Mouse (Mus musculus) cerebellum, adult 2 months (tissue): Measurements from ENCODE around the gene Grk5.

ENCODE experiments used
- CTCF ChIP-seq: fragments of 200-500 bp; IDR thresholded peaks from 2 replicates; pipeline ENCODE4 v1.5.1; 2011; ENCODE audit warnings: low read depth, mild to moderate bottlenecking, control low read depth, low read length, moderate library complexity, borderline replicate concordance; ENCODE audit not compliant: insufficient read depth
- POLR2A ChIP-seq: fragments of 200-500 bp; IDR thresholded peaks from 2 replicates; pipeline ENCODE4 v1.6.1; 2011; ENCODE audit warnings: low read length, control low read depth, borderline replicate concordance; ENCODE audit not compliant: insufficient read depth

- no peak for TF ChIP-seq CTCF
- no peak for TF ChIP-seq POLR2A
Measured at GRCm38 (mm10) chr19:61049413-61049812, 159.9 kb downstream of the Grk5 start.
